Mouse (Mus musculus): ENCODE data around the gene Rsg1.

Gene Rsg1

DNA sequence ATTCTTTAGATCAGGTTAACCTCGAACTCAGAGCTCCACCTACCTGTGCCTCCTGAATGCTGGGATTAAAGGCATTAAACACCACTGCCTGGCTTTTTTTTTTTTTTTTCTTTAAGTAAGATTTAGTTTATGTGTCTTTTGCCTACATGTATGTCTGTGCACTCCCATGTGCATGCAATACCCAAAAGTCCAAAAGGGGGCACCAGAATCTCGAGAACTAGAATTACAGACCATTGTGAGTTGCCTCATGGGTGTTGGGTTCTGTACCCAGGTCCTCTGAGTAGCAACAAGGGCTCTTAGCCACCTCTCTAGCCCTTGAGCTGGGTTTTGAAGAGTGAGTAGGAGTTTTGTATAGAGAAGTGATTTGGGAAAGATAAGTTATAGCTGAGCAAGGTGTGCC lies 38.9 kb downstream of the Rsg1 start:
- TF ChIP-seq GATA4 (IDR thresholded peaks at IDR 0.05; ENCODE audit: insufficient replicate concordance, low read length), result no peak

DNA sequence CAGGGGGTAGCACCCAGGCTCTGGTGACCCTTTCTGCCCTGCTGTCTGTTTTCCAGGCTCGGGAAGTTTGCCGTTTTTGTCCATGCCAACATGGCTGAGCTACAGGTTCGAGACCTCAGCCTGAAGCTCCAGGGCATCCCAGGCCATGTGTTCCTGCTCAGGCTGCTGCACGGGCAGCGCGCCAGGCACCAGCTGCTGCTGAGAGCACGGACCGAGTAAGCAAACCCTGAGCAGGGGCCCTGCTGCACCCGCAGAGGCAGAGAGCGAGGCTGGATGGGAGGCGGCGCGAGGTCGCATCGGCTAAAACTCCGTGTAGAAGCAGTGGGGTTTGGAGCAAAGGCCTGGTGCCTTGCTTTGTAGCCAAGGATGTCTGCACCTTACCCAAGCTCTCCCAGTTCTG lies 40.5 kb downstream of the Rsg1 start:
- no peak for TF ChIP-seq GATA4 (IDR thresholded peaks at IDR 0.05; ENCODE audit: insufficient replicate concordance, low read length)

DNA sequence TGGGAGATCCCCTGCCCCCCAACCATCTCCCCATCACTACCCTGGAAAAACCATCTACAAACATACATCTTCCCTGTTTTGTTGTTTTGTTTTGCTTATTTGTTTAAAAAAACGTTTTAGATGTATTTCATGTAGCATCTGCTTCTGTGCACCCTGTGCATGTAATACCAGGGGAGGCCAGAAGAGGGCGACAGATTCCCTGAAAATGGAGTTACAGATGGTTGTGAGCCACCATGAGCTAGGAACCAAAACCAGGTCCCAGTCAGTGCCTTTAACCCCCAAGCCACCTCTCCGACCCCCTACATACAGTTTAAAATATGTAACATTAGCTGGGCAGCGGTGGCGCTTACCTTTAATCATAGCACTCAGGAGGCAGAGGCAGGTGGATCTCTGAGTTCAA lies 43.7 kb downstream of the Rsg1 start:
- no peak for TF ChIP-seq GATA4 (IDR thresholded peaks at IDR 0.05; ENCODE audit: insufficient replicate concordance, low read length)

DNA sequence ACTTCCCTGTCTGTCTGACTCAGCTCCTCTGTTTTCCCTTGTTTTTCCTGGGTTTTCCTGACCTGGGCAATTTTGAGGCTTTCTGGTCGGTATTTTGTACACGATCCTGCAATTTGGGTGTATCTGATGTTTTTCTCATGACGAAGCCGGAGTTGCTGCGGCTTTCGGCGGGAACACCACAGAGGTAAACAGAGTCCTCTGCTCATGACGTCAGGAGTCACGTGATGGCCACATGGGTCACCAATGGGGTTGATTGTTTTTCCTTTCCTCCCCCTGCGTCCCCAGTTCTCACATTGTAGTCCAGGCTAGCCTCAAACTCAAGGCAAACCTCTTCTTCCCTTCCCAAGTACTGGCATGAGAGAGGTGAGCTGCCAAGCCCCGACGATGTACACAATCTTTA lies 45.7 kb downstream of the Rsg1 start:
- TF ChIP-seq GATA4 (IDR thresholded peaks at IDR 0.05; ENCODE audit: insufficient replicate concordance, low read length), result no peak

DNA sequence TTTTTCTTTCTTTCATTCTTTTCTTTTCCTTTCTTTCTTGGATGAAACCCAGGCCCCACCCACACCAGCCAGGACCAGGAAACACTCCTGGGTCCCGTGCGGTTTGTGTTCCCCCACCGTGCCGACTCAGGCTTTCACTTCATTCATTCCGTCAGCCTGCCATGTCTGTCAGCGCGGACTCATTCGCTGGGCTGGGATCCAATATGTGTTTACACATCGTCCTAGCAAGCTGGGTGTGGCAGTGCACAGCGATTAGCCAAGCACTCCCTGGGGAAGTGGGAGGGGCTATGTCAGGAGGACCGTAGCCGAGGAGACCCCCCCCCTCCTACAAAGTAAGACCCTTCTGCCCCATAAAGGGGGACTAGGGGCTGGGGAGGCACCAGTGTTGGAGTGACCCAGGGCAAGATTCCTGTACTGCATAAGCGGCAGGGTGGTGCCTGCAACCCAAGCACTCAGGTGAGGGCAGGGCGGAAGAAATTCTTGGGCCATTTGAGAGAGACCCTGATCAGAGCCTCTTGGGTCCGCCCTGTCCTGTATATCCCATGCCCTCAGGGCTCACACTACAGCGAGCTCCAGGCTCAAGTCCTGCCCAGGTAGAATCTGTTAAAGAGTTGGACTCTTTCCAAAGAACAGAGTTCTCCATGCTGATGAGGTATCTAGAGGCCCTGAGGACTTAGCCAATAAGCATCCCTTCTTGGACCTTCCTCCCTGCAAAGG lies 46.4 kb downstream of the Rsg1 start:
- no peak for TF ChIP-seq GATA4 (IDR thresholded peaks at IDR 0.05; ENCODE audit: insufficient replicate concordance, low read length)

DNA sequence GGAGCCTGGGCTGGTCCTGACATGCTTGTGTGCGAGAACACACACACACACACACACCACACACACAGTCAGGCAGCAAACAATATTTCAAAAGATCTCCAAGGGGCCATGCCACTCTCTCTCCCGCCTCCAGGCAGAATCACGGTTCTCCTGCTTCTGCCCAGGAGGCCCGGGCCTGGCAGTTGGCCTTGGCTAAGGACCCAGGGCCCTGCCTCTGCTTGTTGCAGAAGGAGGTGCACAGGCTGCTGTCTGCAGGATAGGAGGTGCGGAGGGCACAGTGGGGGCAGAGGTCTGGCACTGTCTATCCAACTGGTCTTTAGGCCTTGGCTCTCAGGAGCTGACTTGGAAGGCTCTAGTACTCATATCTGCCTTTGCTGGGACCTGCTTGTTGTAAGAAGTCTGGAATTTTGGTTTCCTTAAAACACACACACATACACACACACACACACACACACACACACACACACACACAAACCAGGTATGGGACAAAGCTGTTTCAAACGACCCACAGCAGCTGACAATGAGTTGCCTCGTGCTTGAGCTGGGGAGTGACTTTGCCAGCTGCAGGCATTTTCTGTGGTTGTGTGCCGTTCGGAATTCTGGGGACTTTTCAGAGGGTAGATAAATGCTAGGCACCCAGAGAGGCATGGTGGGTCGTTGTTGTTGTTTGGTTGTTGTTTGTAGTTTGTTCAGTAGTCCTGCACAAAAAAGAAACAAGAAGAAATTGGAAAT lies 49.3 kb downstream of the Rsg1 start:
- TF ChIP-seq GATA4 (IDR thresholded peaks at IDR 0.05; ENCODE audit: insufficient replicate concordance, low read length), result no peak

DNA sequence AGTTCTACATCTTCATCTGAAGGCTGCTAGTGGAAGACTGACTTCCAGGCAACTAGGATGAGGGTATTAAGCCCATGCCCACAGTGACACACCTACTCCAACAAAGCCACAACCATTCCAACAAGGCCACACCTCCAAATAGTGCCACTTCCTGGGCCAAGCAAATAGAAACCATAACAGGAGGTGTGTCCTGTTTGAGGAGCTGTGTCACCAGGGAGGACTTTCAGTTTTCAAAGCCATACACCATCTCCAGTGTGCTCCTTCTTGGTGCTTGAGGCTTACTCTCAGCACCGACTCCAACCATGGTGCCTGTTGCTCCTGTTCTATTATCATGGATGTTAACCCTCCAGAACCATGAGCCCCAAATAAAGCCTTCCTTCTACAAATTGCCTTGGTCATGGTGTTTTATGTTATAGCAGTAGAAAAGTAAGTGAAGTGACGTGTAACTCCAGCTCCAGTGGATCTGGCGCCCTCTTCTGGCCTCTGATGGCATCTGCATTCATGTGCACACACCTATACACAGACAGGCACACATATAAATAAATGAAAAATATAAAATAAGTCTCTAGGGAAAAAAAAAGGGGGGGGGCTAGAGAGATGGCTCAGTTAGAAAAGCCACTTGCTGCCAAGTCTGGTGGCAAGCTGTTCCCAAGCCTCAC lies 52.4 kb downstream of the Rsg1 start:
- TF ChIP-seq GATA4 (IDR thresholded peaks at IDR 0.05; ENCODE audit: insufficient replicate concordance, low read length), result no peak

DNA sequence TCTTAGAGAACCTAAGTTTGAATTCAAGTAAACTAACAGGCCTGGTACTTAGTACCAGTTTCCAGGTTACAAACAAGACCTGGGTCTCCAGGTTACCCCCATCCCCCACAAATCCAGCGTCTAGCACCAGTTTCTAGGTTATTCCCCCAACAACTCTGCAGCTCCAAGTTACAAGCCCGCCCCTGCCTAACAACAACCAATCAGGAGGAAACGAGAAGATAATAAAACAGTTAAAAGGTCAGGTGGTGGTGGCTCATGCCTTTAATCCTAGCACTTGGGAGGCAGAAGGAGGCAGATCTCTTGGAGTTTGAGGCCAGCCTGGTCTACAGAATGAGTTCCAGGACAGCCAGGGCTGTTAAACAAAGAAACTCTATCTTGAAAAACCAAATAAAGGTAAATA lies 53.5 kb downstream of the Rsg1 start:
- no peak for TF ChIP-seq GATA4 (IDR thresholded peaks at IDR 0.05; ENCODE audit: insufficient replicate concordance, low read length)

DNA sequence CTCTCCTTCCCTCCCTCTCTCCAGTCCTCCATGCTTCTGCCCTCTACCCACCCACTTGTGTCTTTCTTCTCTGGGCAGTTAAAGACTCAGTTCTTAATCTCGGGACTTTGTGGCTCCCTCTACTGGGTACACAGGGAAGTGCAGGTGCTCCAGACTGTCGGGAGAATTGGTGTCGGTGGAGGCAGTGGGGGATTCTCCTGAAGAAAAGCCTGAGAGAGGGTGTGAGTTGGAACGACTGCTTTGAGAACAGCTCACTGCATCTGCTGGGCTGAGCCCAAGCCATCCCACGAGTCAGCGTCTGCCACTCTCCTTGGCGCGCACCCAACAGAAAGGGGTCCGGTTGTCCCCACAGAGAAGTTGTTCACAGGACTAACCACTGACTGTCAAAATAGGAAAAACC lies 54.1 kb downstream of the Rsg1 start:
- TF ChIP-seq GATA4 (IDR thresholded peaks at IDR 0.05; ENCODE audit: insufficient replicate concordance, low read length), result no peak

DNA sequence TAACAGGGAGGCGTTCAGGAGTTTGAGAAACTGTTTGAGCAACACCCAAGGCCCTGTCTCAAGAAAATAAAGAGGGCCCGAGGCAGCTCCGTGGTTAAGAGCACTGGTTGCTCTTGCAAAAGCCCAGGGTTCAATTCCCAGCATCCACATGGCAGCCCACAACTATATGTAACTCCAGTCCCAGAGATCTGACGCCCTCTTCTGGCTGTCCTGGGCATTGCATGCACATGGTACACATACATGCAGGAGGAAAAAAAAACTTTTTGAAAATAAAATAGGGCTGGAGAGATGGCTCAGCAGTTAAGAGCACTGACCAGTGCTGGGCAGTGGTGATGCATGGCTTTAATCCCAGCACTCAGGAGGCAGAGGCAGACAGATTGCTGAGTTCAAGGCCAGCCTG lies 54.6 kb downstream of the Rsg1 start:
- no peak for TF ChIP-seq GATA4 (IDR thresholded peaks at IDR 0.05; ENCODE audit: insufficient replicate concordance, low read length)

DNA sequence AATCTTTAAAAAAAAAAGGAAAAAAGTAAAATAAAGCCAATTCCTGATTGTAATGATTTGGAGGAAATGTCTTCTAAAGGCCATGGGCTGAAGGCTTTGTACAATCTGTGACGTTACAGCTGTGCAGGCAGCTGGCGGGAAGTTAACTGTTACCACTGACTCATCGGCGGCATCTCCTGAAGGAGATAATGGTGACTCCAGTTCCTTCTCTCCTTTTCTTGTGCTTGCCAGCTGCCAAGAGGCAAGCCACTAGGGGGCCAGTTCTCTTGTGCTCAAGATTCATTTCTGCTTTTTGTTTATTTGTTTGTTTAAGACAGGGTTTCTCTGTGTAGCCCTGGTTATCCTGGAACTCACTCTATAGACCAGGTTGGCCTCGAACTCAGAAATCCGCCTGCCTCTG lies 55.3 kb downstream of the Rsg1 start:
- no peak for TF ChIP-seq GATA4 (IDR thresholded peaks at IDR 0.05; ENCODE audit: insufficient replicate concordance, low read length)

DNA sequence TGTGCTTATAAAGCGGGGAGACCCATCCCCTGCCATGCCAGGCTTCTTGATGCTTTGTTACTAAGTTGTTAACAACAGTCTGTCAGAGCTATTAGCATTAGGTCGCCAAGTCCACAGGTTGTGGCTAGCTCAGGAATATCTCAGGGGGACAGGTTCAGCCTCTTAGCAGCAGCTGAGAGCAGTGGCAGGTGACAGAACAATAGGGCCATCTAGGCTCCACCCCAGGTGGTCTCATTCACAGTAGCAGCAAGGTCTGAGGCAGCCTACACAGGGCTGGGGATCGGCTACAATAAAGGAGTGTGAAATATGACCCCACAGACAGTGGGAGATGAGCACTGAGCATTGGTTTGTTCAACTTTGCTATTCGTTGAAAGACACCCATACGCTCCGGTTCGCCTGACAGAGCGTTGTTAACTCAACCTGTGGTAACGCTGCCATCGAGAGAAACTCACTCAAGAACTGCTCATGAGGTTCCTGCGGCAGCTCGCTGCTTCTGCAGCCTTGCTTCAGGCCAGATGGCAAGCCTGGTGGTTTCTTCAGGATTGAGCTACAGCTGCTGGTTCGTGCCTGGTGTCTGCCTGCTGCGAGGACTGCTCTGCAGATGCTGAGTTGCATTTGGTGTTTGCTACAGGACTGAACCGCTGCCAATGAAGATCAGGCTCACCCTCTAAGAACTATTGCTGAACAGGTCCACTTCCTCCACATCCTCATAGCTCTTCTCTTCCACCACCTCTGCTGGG lies 56.6 kb downstream of the Rsg1 start:
- no peak for TF ChIP-seq GATA4 (IDR thresholded peaks at IDR 0.05; ENCODE audit: insufficient replicate concordance, low read length)

DNA sequence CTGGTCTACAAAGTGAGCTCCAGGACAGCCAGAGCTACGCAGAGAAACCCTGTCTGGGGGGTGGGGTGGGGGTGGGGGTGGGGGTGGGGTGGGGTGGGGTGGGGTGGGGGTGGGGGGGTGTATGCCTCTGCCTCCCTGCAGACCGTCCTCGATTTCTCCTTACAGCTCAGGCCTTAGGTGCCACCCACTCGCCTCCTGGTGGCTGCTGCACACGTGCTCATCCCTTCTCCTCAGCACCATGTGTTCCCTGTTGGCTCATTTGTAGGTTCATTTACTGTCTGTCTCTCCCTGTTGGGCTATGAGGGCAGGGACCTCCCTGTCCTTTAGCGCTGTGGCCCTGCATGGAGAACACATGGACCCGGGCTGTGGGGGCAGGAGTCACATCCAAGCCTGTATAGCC lies 57.5 kb downstream of the Rsg1 start:
- no peak for TF ChIP-seq GATA4 (IDR thresholded peaks at IDR 0.05; ENCODE audit: insufficient replicate concordance, low read length)

DNA sequence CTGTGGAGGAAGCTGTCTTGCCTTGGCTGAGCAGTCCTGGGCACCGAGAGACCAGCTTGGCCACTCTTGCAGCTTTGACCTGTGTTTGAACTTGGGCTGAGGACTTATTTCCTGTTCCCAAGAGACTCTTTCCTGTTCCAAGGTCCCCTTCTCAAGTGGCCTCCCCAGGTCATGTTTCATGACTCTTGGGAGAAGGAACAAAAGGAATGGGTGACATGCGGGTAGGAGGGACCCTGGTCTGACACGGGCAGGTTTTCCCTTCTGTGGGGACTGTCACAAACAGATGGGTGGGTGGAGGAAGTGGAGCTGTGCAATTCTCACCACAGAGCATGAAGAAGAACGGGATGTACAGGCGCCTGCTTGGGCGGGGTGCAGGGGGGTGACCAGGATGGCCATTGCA lies 58.0 kb downstream of the Rsg1 start:
- no peak for TF ChIP-seq GATA4 (IDR thresholded peaks at IDR 0.05; ENCODE audit: insufficient replicate concordance, low read length)

DNA sequence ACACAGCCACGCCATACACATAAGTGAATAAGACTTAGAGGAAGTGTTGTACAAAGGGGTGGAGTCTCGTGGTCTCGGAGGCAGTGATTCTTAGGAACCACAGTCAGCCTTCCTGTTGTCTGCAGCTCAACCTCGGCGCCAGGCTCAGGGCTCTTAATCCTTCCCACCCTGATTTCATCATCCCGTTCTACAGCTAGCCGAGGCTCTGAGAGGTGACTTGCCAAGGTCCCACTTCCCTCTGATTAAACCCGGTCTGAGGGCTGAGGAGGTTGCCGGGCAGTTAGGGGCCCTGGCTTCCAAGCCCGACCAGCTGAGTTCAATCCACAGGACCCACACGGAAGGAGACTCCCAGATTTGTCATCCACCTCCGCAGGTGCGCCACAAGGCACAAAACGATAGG lies 59.1 kb downstream of the Rsg1 start:
- TF ChIP-seq GATA4 (IDR thresholded peaks at IDR 0.05; ENCODE audit: insufficient replicate concordance, low read length), result no peak

DNA sequence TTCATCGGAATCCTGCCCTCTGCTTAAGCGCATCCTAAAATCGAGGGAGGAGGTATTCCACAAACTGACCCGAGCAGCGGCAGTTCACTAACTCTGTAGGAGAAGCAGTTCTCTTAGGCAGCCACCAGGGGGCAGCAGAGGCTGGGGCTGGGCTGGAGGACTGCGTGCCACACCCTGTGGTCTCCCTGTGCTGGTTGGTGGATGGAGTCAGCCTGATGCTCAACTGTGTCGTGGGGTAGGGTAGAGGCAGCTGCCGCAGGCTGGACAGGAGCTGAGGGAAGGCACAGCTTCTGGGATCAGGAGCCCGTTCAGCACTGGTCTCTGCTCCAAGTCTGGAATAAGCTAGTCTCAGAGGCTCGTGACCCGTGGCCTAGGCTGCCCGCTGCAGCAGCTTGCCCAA lies 59.5 kb downstream of the Rsg1 start:
- TF ChIP-seq GATA4 (IDR thresholded peaks at IDR 0.05; ENCODE audit: insufficient replicate concordance, low read length), result no peak

All from liver, adult (tissue).